Mouse (Mus musculus): Measurements from ENCODE around the gene Prl7a1.

Gene Prl7a1

DNA sequence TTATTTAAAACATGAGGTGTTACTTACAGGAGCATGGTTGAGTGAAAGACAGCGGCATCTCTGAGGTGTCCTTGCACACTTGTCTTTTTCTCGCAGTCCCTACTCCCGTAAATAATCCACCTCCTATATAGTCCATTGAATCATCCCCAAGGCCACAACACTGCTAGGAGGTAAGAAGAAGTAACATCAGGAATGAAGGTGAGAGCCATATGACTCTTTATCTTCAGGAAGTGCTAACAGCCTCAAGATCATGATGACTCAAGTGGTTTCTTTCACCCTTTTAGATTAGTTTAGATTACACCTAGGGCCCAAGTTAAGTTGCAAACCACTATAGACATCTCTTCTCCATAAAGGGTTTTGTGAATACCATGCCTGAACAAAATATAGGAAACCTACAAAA is at the start of gene Prl7a1:
Gene Prl7a1 (minus strand): TSS at position 101 of the 400 bp plus-strand sequence.
- DNase-seq (ENCODE audit: low read depth, low spot score) = no peak

DNA sequence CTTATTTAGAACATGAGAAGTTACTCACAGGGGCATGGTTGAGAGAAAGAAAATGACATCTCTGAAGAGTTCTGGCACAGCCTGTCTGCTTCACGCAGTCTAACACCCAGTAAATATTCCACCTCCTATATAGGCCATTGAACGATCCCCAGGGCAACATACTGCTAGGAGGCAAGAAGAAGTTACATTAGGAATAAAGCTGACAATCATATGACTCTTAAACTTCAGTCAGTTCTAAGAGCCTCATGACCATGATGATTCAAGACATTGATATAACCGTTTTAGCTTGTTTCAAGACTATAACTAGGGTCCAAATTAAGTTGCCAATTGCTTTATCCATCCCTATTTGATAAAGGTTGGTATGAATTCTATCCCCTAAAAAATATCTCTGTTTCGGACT is 25.6 kb upstream of the Prl7a1 start, which contains the start of gene Prl7a2:
Gene Prl7a2 (minus strand): TSS at position 101 of the 400 bp plus-strand sequence.
- no peak for DNase-seq (ENCODE audit: low read depth, low spot score)

DNA sequence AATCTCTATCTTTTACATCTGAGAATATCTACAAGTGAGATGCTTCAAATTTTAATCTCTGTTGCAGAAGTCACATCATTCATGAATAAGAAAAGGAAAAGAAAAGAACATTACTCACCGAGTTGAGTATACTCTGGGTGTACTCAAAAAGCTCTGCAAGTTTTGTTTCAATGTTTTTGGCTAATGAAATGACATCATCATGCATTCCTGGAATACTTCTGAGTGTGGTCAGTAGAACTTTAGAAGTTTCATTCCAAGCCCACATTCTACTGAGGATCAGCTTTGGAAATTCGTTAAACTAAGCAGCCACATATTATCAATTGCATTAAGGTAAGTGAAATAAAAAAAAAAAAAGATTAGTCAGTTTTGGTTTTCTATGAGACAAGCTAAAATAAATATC is 18.5 kb upstream of the Prl7a1 start:
- DNase-seq (ENCODE audit: low read depth, low spot score) = no peak

DNA sequence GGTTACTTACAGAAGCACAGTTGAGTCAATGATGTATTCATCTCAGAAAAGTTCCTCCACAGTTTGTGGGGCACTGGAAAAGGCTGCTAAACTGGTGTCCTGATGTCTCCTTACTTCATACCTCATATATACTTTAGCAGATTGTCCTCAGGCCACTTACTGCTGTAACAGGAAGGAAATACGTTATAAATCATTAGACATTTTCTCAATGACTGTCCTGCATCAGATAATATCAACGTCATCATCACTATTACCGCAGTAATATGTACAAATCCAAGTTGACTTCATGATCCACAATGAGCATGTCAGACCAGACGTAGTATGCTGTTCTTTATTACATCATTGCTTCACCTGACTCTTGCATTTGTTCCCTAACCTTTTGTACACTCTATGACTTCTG is 31.8 kb downstream of the Prl7a1 start, which contains the start of gene Prl7b1:
Gene Prl7b1 (minus strand): TSS at position 101 of the 400 bp plus-strand sequence.
- no peak for DNase-seq (ENCODE audit: low read depth, low spot score)
